Mouse (Mus musculus) granulocyte monocyte progenitor cell, adult 5-6 weeks (primary cell): ENCODE data around the gene H2al1e. TPM values are rescaled to one million over a fixed set of nuclear protein-coding genes. Genes with fewer than 3 reads are reported as not detected.
"Not testable (repeated sequence)": the region's sequence is repeated elsewhere in the genome, so short reads cannot be mapped to it uniquely, and the experiment has no call there.

Source experiments
- ATAC-seq: replicated peaks from 2 replicates; pipeline ENCODE4 v1.8.0; 2016; ENCODE audit warnings: mild to moderate bottlenecking, moderate TSS enrichment, inconsistent platforms; ENCODE audit not compliant: poor library complexity, severe bottlenecking
- total RNA-seq, 2 experiments: library from RNA; stranded (forward) in 1 of 2; stranded (reverse) in 1 of 2; fragments of 200-712, 200-1000 nt in 1 of 2; fragments of >200 nt in 1 of 2; fragmentation: Nextera tagmentation in 1 of 2; gene quantifications; 2 replicates each; pipeline ENCODE4 v1.2.3; 2014 to 2017

Gene H2al1e
- total RNA-seq (2014; fragmentation: Nextera tagmentation), result not detected in 2 replicates
- total RNA-seq (2017), result not detected in 2 replicates

DNA sequence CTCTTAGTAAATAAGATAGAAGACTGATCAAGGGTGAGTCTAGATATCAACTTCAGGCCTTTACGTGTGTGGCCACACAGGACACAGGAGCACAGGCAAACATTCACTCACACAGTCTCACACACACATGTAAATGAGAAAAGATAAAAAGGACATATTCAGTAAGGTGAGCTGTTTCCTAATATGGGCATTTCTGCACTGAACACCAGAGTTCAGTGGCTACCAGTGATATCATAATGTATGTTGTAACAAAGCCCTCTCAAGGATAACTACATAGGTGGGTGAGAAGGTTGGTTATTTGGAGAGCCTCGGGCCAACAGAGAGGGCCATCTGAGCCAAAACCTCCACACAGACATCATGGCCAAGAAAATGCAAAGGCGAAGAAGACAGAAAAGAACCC lies at the start of gene H2al1e:
Gene H2al1e (plus strand): TSS at position 301 of the 400 bp plus-strand sequence.
- ATAC-seq, result not testable (repeated sequence)

DNA sequence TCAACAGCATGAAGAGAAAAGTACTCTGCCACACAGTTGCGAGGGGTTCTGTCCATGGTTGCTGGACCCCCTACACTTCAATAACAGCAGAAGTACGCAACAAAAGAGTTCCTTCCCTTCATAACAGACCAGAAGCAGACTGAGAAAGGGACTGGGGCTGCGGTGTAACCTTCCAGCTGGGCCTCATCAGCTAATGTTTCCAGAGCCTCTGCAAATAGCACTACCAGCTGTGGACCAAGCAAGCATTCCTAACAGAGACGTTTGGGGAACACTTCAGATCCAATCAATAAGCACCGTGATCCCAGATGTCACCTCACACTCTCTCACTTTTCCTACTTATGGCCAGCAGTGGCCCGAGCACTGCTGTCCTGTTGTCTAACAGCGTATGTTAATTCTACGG lies 46.8 kb upstream of the H2al1e start:
- ATAC-seq, result no peak

- ATAC-seq, result peak; percentile 42
These were observed 43.9 kb upstream of the H2al1e start for GRCm38 (mm10) chrX:11267791-11268190.

GRCm38 (mm10) chrX:11269074-11269473 lies 42.7 kb upstream of the H2al1e start:
- no peak for ATAC-seq

GRCm38 (mm10) chrX:11273190-11273589 lies 38.5 kb upstream of the H2al1e start:
- ATAC-seq, result no peak

- no peak for ATAC-seq
These were observed 34.7 kb upstream of the H2al1e start for GRCm38 (mm10) chrX:11277083-11277482.

DNA sequence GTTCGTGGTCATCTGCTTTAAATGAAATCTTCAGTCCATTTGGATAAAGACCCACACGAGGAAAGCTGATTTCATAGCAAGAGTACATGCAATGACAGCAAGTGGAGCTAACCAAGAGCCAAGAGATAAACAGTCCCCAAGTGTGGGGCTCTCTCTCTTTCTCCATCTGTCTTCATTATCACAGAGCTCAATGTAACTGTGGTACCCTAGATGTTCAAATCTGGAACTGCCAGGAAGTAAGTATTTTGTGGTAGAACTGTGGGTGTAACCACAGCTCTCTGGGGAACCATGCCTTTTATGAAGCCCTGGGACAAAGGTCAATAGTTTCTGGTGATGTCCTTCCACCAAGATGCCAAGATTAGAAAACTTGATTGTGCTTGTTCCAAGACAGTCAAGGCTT lies 31.0 kb upstream of the H2al1e start:
- no peak for ATAC-seq

DNA sequence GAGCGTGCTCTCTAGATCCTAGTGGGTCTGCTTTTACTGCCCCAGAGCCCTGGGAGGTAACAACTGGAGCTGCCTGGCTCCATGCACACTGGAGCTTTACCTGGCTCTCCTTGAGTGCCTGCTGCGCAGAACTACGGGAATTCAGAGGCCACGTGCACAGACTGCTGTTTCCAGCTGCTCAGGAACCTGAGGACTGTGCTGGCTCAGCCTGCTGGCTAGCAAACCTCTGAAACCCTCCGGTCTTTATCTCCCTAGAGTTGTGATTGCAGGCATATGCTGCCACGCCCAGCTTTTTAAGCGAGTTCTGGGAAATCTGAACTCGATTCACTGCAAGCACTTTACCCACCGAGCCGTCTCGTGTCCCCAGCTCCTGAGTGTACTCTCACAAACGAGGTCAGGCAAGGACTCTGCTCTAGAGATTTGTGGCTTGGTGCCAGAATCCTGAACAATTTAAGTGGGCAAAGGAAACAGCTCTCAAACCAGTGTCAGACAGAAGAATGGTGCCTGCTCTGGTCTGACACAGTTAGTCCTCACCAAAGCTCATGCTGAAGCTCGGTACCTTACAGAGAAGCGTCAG lies 23.3 kb upstream of the H2al1e start:
- no peak for ATAC-seq

DNA sequence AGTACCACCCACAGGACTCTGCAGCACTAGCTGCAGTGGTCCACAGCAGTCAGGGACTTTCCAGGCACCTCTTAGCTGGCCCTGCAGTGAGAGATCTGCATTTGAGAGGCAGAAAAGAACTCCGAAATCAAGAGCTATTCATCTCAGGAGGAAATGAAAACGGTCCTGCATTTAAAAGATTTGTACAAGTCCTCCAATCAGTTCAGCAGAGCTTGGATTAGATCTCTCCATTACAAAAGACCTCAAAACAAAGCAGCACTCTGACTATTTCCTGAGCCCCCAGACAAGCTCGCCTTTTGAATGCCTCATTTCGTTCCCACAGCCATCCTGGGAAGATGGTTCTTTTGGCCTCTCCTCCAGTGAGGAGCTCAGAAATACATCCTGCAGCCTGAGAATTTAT lies 22.5 kb upstream of the H2al1e start:
- ATAC-seq, result no peak

DNA sequence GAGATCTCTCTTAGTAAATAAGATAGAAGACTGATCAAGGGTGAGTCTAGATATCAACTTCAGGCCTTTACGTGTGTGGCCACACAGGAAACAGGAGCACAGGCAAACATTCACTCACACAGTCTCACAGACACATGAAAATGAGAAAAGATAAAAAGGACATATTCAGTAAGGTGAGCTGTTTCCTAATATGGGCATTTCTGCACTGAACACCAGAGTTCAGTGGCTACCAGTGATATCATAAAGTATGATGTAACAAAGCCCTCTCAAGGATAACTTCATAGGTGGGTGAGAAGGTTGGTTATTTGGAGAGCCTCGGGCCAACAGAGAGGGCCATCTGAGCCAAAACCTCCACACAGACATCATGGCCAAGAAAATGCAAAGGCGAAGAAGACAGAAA lies 12.8 kb upstream of the H2al1e start, which contains the start of gene H2al1a:
Gene H2al1a (plus strand): TSS at position 301 of the 400 bp plus-strand sequence.
- ATAC-seq, result not testable (repeated sequence)

GRCm38 (mm10) chrX:11302132-11302531 lies 9.6 kb upstream of the H2al1e start, which contains the start of gene H2al1b:
Gene H2al1b, plus strand, starts transcription at chrX:11302432.
- not testable (repeated sequence) for ATAC-seq

- not testable (repeated sequence) for ATAC-seq
These were observed 6.4 kb upstream of the H2al1e start, which contains the start of gene H2al1c for GRCm38 (mm10) chrX:11305355-11305754. Gene H2al1c, plus strand, starts transcription at chrX:11305655.

DNA sequence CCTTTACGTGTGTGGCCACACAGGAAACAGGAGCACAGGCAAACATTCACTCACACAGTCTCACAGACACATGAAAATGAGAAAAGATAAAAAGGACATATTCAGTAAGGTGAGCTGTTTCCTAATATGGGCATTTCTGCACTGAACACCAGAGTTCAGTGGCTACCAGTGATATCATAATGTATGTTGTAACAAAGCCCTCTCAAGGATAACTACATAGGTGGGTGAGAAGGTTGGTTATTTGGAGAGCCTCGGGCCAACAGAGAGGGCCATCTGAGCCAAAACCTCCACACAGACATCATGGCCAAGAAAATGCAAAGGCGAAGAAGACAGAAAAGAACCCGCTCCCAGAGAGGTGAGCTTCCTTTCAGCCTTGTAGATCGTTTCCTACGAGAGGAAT lies 3.2 kb upstream of the H2al1e start, which contains the start of gene H2al1d:
Gene H2al1d (plus strand): TSS at position 301 of the 400 bp plus-strand sequence.
- ATAC-seq, result not testable (repeated sequence)

- ATAC-seq, result not testable (repeated sequence)
These were observed 3.1 kb downstream of the H2al1e start, which contains the start of gene H2al1f for GRCm38 (mm10) chrX:11314858-11315257. Gene H2al1f, plus strand, starts transcription at chrX:11315158.

- not testable (repeated sequence) for ATAC-seq
These were observed 6.2 kb downstream of the H2al1e start, which contains the start of gene H2al1g for GRCm38 (mm10) chrX:11317956-11318355. Gene H2al1g, plus strand, starts transcription at chrX:11318256.

DNA sequence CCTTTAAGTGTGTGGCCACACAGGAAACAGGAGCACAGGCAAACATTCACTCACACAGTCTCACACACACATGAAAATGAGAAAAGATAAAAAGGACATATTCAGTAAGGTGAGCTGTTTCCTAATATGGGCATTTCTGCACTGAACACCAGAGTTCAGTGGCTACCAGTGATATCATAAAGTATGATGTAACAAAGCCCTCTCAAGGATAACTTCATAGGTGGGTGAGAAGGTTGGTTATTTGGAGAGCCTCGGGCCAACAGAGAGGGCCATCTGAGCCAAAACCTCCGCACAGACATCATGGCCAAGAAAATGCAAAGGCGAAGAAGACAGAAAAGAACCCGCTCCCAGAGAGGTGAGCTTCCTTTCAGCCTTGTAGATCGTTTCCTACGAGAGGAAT lies 9.5 kb downstream of the H2al1e start, which contains the start of gene H2al1h:
Gene H2al1h (plus strand): TSS at position 301 of the 400 bp plus-strand sequence.
- not testable (repeated sequence) for ATAC-seq

DNA sequence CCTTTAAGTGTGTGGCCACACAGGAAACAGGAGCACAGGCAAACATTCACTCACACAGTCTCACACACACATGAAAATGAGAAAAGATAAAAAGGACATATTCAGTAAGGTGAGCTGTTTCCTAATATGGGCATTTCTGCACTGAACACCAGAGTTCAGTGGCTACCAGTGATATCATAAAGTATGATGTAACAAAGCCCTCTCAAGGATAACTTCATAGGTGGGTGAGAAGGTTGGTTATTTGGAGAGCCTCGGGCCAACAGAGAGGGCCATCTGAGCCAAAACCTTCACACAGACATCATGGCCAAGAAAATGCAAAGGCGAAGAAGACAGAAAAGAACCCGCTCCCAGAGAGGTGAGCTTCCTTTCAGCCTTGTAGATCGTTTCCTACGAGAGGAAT lies 12.6 kb downstream of the H2al1e start, which contains the start of gene H2al1i:
Gene H2al1i (plus strand): TSS at position 301 of the 400 bp plus-strand sequence.
- not testable (repeated sequence) for ATAC-seq

DNA sequence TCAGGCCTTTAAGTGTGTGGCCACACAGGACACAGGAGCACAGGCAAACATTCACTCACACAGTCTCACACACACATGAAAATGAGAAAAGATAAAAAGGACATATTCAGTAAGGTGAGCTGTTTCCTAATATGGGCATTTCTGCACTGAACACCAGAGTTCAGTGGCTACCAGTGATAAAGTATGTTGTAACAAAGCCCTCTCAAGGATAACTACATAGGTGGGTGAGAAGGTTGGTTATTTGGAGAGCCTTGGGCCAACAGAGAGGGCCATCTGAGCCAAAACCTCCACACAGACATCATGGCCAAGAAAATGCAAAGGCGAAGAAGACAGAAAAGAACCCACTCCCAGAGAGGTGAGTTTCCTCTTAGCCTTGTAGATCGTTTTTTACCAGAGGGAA lies 15.8 kb downstream of the H2al1e start, which contains the start of gene H2al1j:
Gene H2al1j (plus strand): TSS at position 301 of the 400 bp plus-strand sequence.
- not testable (repeated sequence) for ATAC-seq

- no peak for ATAC-seq
These were observed 34.0 kb downstream of the H2al1e start for GRCm38 (mm10) chrX:11345762-11346161.

DNA sequence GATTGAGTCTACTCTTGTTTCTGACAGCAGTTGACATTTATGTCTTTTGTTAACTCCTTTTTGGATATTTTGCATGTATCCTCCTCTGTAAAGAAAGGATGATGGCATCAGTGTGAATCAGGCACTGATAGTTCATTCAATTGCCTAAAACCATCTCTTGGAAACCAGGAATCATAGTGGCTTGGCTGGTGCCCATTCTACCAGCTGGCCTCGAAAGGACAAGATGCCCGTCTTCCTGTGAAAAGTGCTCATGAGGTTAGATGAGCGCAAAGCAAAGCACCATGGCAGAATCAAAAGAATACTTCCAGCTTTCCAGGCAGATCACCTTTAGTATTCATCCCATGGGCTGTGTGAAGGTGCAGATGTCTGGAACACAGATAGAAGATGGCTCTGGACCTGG lies 35.0 kb downstream of the H2al1e start:
- no peak for ATAC-seq

DNA sequence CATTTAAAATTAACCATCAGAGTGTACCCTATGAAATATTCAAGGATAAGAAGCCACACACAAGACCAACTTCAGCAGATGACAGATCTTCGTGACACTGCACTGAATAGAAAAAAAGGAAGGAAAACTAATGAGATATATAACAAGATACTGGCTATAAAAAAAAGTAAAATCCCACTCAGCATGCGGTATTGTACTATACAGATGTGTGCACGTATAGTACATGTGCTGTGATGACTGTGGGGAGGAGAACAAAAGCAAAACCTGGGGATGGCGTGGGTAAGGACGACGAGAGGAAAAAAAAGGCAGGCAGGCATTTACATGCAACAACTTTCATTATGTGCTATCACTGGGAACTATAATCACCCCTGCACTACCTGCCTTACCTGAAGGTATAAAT lies 49.1 kb downstream of the H2al1e start:
- ATAC-seq, result peak; percentile 39

DNA sequence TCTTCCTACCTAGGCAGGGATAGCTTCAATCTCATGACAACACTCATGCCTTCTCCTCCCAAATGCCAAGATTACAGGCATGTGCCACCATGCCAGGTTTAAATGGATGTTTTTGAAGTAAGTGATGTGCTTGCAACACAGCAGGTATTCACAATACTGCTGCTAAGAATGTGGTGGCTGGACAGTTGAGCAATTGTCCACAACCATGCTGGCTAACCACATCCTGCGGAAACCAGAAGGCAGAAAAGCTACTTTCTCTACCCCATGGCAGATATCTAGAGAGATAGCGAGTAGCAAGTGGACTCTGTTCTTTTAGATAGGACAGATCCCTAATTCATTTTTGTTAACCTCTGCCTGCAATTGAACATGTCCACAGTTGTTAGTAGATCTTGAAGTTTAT lies 49.5 kb downstream of the H2al1e start:
- ATAC-seq, result peak; percentile 96
